Mouse (Mus musculus) central nervous system, embryonic 11.5 days (tissue): Measurements from ENCODE around the gene H1fnt. TPM values are rescaled to one million over a fixed set of nuclear protein-coding genes. Genes with fewer than 3 reads are reported as not detected.

Experiments used
- polyA plus RNA-seq: library from polyadenylated mRNA; depleted of rRNA; stranded (reverse); fragments of >200 nt; gene quantifications from 2 replicates; pipeline ENCODE4 v1.2.3, GENCODE M21; 2012; rRNA removed

Gene H1fnt
- not detected in 2 replicates for polyA plus RNA-seq

DNA sequence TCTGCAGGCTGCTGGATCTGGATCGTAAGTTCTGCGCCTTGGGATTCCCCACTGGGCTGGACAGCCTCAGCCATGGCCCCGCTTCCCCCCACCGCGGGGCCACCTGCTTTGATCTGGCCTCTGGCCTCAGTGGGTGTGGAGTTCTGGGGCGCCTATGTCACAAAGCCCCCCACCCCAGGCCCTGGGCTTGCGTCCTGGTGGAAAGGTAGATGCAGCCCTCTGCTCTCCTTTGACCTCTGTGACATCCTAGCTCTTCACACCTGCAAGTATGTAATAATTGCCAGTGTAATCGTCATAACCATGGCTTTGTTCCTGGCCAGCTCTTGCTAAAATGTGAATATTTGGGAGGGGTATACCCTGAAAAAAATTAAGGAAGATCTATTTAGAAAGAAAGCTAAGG, at the start of gene H1fnt:
Gene H1fnt (minus strand): TSS at position 101 of the 400 bp plus-strand sequence.

DNA sequence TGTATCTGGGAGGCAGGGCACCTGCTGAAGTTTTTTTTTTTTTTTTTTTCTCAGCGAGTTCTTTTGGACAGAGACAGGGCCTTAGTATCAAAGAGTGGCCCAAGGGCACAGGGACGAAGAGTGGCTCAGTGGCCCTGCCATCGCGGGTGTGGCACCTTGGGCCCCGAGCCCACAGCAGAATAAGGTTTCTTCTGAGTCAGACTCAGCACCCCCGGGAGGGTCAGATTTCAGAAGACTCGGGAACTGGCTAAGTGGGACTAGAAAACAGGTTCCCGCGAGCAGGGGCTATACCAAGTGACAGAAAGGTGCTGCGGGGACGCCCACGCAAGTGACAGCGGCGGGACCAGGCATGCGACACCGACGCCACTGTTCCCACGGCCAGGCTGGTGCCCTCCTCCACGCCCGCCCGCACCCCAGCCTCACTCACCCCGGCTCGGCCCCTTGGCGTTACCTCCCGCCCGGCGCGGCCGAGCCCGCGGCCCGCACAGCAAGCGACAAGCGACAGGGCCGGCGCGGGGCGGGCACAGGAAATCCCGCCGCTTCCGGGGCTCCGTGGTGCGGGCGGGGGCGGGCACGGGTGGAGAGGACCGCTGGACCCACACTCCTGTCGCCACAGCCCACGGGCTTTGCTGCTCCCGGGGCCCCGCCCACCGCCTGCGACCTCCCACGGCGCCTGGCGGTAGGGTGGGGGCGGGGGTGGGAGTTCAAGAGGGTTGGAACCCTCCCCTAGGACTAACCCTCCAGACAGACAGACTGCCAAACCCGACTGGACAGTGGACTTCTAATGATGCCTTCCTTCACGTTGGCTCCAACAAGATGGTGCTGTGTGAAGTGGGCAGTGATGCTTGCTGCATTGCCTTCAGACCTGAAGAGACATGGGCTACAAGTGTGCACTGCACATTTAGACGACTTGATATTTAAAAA, 38.8 kb upstream of the H1fnt start, which contains the start of gene Zfp641:
Gene Zfp641 (minus strand): TSS at position 534 of the 924 bp plus-strand sequence.

DNA sequence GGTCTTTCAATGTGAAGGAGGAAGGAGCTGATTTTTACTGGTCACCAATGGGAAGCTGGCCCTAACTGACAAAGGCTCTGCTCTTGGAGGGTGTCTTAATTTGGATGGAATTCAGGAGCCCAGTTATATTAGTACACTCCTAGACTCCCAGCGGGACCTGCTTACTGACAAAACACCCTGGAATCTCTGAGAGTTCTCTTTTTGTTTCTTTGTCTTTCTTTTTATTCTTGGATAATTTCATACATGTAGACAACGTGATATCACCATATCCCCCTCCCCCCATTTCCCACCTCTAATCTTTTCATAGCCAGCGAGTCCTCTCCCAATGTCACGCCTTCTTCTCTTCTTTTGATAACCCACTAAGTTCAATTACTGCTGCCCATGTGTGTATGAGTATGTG, 22.7 kb downstream of the H1fnt start, which contains the start of gene Olfr286:
Gene Olfr286 (minus strand): TSS at position 101 of the 400 bp plus-strand sequence.

DNA sequence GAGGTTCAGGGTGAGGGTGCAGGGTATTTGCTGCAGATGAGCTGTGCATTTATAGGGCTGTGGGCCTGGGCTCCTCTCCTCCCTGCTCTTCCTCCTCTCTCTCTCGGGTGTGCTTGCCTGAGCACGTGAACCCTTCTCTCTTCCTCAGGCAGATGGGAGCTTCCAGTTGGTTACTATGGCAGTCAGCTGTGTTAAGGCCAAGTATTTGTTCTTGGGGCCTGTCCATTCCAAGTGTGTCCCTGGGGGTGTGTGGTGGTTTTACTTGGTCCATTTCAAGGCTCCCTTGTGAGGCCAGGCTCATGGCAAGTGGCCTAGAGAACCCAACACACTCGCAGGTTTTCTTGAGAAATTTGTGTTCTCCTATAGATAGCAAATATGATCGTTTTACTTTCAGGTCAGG, 36.2 kb downstream of the H1fnt start, which contains the start of the genes Gm44579 and Olfr287:
Gene Gm44579 (minus strand): TSS at position 101 of the 400 bp plus-strand sequence.
Gene Olfr287 (minus strand): TSS at position 180 of the 400 bp plus-strand sequence.

Other genes starting within 250 kb of the H1fnt start
- gene Pfkm, start 164.7 kb downstream of the H1fnt start, polyA plus RNA-seq = 54.5 and 71.3 TPM in 2 replicates
- 29.6 and 35.2 TPM in 2 replicates for gene Senp1, start 163.5 kb downstream of the H1fnt start, polyA plus RNA-seq
- 23.4 and 36.6 TPM in 2 replicates for gene Asb8, start 91.7 kb downstream of the H1fnt start, polyA plus RNA-seq
- 5.2 and 8.0 TPM in 2 replicates for gene Ccdc184, start 90.1 kb downstream of the H1fnt start, polyA plus RNA-seq
- not detected in 2 replicates for gene Olfr288, start 61.8 kb downstream of the H1fnt start, polyA plus RNA-seq
- gene Gm44579, start 36.3 kb downstream of the H1fnt start, polyA plus RNA-seq = not detected in 2 replicates
- gene Olfr287, start 36.2 kb downstream of the H1fnt start, polyA plus RNA-seq = not detected in 2 replicates
- gene Olfr286, start 22.8 kb downstream of the H1fnt start, polyA plus RNA-seq = not detected in 2 replicates
- gene Zfp641, start 38.9 kb upstream of the H1fnt start, polyA plus RNA-seq = 2.4 TPM in 2 replicates
- not detected in 2 replicates for gene Olfr285, start 60.1 kb upstream of the H1fnt start, polyA plus RNA-seq
- not detected in 2 replicates for gene Olfr284, start 83.7 kb upstream of the H1fnt start, polyA plus RNA-seq
- not detected in 2 replicates for gene Olfr283, start 123.7 kb upstream of the H1fnt start, polyA plus RNA-seq
- not detected in 2 replicates for gene Olfr282, start 173.9 kb upstream of the H1fnt start, polyA plus RNA-seq
- gene Olfr281, start 195.3 kb upstream of the H1fnt start, polyA plus RNA-seq = not detected in 2 replicates
- gene OR5BS1P, start 212.6 kb upstream of the H1fnt start, polyA plus RNA-seq = not detected in 2 replicates
- not detected in 2 replicates for gene Lalba, start 225.4 kb upstream of the H1fnt start, polyA plus RNA-seq
- not detected in 2 replicates for gene Olfr279, start 235.1 kb upstream of the H1fnt start, polyA plus RNA-seq